Comparison of ENCODE assay signal across 20 mouse cellular contexts in the genomic region with DNA sequence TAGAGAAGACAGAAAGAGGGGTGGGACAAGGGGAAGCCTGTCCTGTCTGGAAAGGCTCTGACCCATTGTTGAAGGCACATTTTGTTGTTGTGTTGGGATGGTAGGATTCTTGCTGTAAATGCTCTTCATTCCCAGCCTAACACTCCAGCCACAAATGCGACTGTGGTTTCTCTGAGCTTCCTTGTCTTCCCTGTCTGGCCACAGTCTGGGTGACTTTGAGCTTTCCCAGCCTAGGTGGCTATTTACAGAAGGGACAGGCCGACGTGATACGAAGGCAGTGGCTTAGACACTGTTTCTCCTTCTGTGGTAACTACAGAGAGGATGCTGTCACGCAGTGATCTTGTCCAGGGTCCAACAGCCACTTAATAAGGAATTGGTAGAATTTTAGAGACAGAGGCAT. TPM values are rescaled to one million over a fixed set of nuclear protein-coding genes. Genes with fewer than 3 reads are reported as not detected.
A peak's percentile ranks its signal among the peaks of the same experiment; 100 is the strongest.
DNase-seq lines count a peak whose midpoint lies in the region; ATAC-seq lines count a peak whose summit lies in the region.
"Had no signal": no experiment of that assay in that cellular context is flagged by ENCODE, and none has a peak within 500 bp of the region (broad histone marks: within the 10 kb centered on the region; RNA-seq: fewer than 3 reads in every experiment).

No protein-coding gene starts in this region.

- no peak for ATAC-seq in midbrain, embryonic 11.5 days (ENCODE audit: low FRiP score)
- no peak for ATAC-seq in midbrain, embryonic 15.5 days (replicated peaks)
- ATAC-seq in kidney, embryonic 15.5 days (replicated peaks; ENCODE audit: low FRiP score), result no peak
- ATAC-seq in erythroid progenitor cell, adult 5-6 weeks (replicated peaks; ENCODE audit: low FRiP score, poor library complexity, severe bottlenecking), result no peak
- ATAC-seq: forebrain, embryonic 15.5 days; hindbrain, embryonic 16.5 days had no signal

- no peak overlapping the region for H3K27ac ChIP-seq in midbrain, embryonic 11.5 days (ENCODE audit: low read depth, low read length)
- no peak overlapping the region for H3K27ac ChIP-seq in midbrain, embryonic 15.5 days
- no peak overlapping the region for H3K27ac ChIP-seq in kidney, embryonic 15.5 days
- H3K27ac ChIP-seq: forebrain, embryonic 15.5 days; limb, embryonic 10.5 days; macrophage; midbrain, embryonic 12.5 days; neural tube, embryonic 15.5 days had no signal

- no peak overlapping the region for H3K4me2 ChIP-seq in midbrain, embryonic 11.5 days
- no peak overlapping the region for H3K4me2 ChIP-seq in midbrain, embryonic 15.5 days
- H3K4me2 ChIP-seq in kidney, embryonic 15.5 days, result no peak overlapping the region
- H3K4me2 ChIP-seq: forebrain, embryonic 15.5 days; liver, embryonic 11.5 days; midbrain, embryonic 12.5 days; neural tube, embryonic 15.5 days had no signal

- intact Hi-C loops in heart, postnatal 25 days (cut with DNase I), result no loop called here

- no peak overlapping the region for H3K9ac ChIP-seq in midbrain, embryonic 11.5 days (ENCODE audit: low read length)
- no peak overlapping the region for H3K9ac ChIP-seq in midbrain, embryonic 15.5 days
- no peak overlapping the region for H3K9ac ChIP-seq in kidney, embryonic 15.5 days
- H3K9ac ChIP-seq: forebrain, embryonic 15.5 days; midbrain, embryonic 12.5 days; neural tube, embryonic 15.5 days had no signal

- no peaks in the 10 kb centered on the region for H3K4me1 ChIP-seq in midbrain, embryonic 11.5 days (ENCODE audit: control insufficient read depth, insufficient read depth, low read length)
- H3K4me1 ChIP-seq in midbrain, embryonic 15.5 days, result no peaks in the 10 kb centered on the region
- H3K4me1 ChIP-seq in kidney, embryonic 15.5 days, result peaks cover 11% of the 10 kb centered on the region
- H3K4me1 ChIP-seq: forebrain, embryonic 15.5 days; midbrain, embryonic 12.5 days had no signal

- H3K9me3 ChIP-seq in midbrain, embryonic 11.5 days (ENCODE audit: control insufficient read depth, low read length), result no peaks in the 10 kb centered on the region
- H3K9me3 ChIP-seq in midbrain, embryonic 15.5 days, result no peaks in the 10 kb centered on the region
- H3K9me3 ChIP-seq in kidney, embryonic 15.5 days (replicated peaks), result 0 out of 2 replicates have a peak, but pooled peaks cover 3% of the 10 kb centered on the region
- H3K9me3 ChIP-seq: forebrain, embryonic 15.5 days; limb, embryonic 10.5 days; neural tube, embryonic 15.5 days had no signal

- no peaks in the 10 kb centered on the region for H3K27me3 ChIP-seq in midbrain, embryonic 11.5 days (ENCODE audit: control insufficient read depth, insufficient read depth, low read length)
- no peaks in the 10 kb centered on the region for H3K27me3 ChIP-seq in midbrain, embryonic 15.5 days (replicated peaks)
- no peaks in the 10 kb centered on the region for H3K27me3 ChIP-seq in kidney, embryonic 15.5 days
- H3K27me3 ChIP-seq: forebrain, embryonic 15.5 days; midbrain, embryonic 12.5 days; neural tube, embryonic 15.5 days had no signal

- WGBS in midbrain, embryonic 11.5 days, result 93% methylated on average over 5 of the region's 5 CpGs
- WGBS in midbrain, embryonic 15.5 days, result 98% methylated on average over 5 of the region's 5 CpGs
- 81% methylated on average over 5 of the region's 5 CpGs for WGBS in kidney, embryonic 15.5 days

- H3K36me3 ChIP-seq in midbrain, embryonic 11.5 days (ENCODE audit: control insufficient read depth, insufficient read depth, low read length), result no peaks in the 10 kb centered on the region
- no peaks in the 10 kb centered on the region for H3K36me3 ChIP-seq in midbrain, embryonic 15.5 days (replicated peaks)
- H3K36me3 ChIP-seq in kidney, embryonic 15.5 days, result no peaks in the 10 kb centered on the region
- H3K36me3 ChIP-seq: forebrain, embryonic 15.5 days; limb, embryonic 10.5 days; midbrain, embryonic 12.5 days; neural tube, embryonic 15.5 days had no signal

- DNase-seq in heart, adult 11 months, result peak; percentile 92
- DNase-seq in heart, postnatal 25 days (ENCODE audit: low spot score), result no peak
- peak; percentile 53 for DNase-seq in midbrain, embryonic 11.5 days (ENCODE audit: low spot score, missing footprints)
- peak; percentile 44 for DNase-seq in heart, postnatal 4 days
- no peak for DNase-seq in spleen, adult 18-20 months
- DNase-seq: adrenal gland, adult 8-10 months; kidney, adult 8-10 months; thymus, adult 18-20 months had no signal

- no peak overlapping the region for H3K4me3 ChIP-seq in midbrain, embryonic 11.5 days (ENCODE audit: low read depth, low read length)
- H3K4me3 ChIP-seq in midbrain, embryonic 15.5 days, result no peak overlapping the region
- H3K4me3 ChIP-seq in kidney, embryonic 15.5 days (replicated peaks), result no peak overlapping the region
- H3K4me3 ChIP-seq: erythroblast, embryonic 14.5 days; forebrain, embryonic 15.5 days; limb, embryonic 10.5 days; midbrain, embryonic 12.5 days; neural tube, embryonic 15.5 days had no signal

RNA-seq across cellular contexts. Expression of gene Fam189a2, which starts 27.2 kb away (rescaled TPM):
- 10 to 100 TPM; 49.6 to 53.1 TPM for total RNA-seq in heart, postnatal 25 days (2021)
- 2.6 and 2.8 TPM in 2 replicates for polyA plus RNA-seq in midbrain, embryonic 11.5 days (2014; fragmentation: Nextera tagmentation; extraction: Ambion mirVana)
- 1.8 and 2.3 TPM in 2 replicates for polyA plus RNA-seq in midbrain, embryonic 15.5 days (2015; fragmentation: Nextera tagmentation; extraction: Ambion mirVana)
- 10 to 100 TPM; 85.3 to 88.9 TPM for total RNA-seq in heart, postnatal 4 days (2021)
- polyA plus RNA-seq in kidney, embryonic 15.5 days (2015; fragmentation: Nextera tagmentation; extraction: Ambion mirVana), result 1.5 and 1.6 TPM in 2 replicates
- total RNA-seq in erythroid progenitor cell, adult 5-6 weeks (2015; ENCODE audit: low replicate concordance), result not detected in 2 replicates
- total RNA-seq in erythroid progenitor cell, adult 5-6 weeks (2017; ENCODE audit: low replicate concordance), result not detected in 2 replicates
- total RNA-seq: common myeloid progenitor, adult 5-6 weeks had no signal
- polyA plus RNA-seq: erythroblast, embryonic 14.5 days; macrophage had no signal

Comparison
In these comparisons a context has a peak if more than half of its experiments do, and no peak if none do; other contexts are left out.
1. DNase-seq: peak in heart, adult 11 months (single experiment), midbrain, embryonic 11.5 days (single experiment) and heart, postnatal 4 days (single experiment); none in heart, postnatal 25 days (single experiment) and spleen, adult 18-20 months (0 of 2).
2. RNA of gene Fam189a2, which starts 27.2 kb away (total RNA-seq): 85.3 to 88.9 TPM in heart, postnatal 4 days and 49.6 to 53.1 TPM in heart, postnatal 25 days; not detected in erythroid progenitor cell, adult 5-6 weeks; every median in the first group is over 10 times any median in the second.